Mouse (Mus musculus) thymus, adult 2 months (tissue): ENCODE results near the gene Ppara. TPM values are rescaled to one million over a fixed set of nuclear protein-coding genes. Genes with fewer than 3 reads are reported as not detected.

ENCODE experiments used
- DNase-seq: peaks from one replicate; pipeline ENCODE4 v3.0.0; 2021
- H3K27ac ChIP-seq: fragments of 200-500 bp; 2 replicates; pipeline ENCODE4 v1.5.1; 2012; ENCODE audit warnings: low read length, control low read depth; ENCODE audit not compliant: control insufficient read depth, insufficient read depth
- H3K27me3 ChIP-seq: fragments of 200-500 bp; 2 replicates; pipeline ENCODE4 v1.6.1; 2012; ENCODE audit warnings: mild to moderate bottlenecking, low read length, moderate library complexity, mixed read lengths; ENCODE audit not compliant: control insufficient read depth, insufficient read depth
- H3K36me3 ChIP-seq: fragments of 200-500 bp; 2 replicates; pipeline ENCODE4 v1.6.1; 2012; ENCODE audit warnings: mild to moderate bottlenecking, low read length, moderate library complexity; ENCODE audit not compliant: control insufficient read depth, insufficient read depth
- H3K4me1 ChIP-seq: fragments of 200-500 bp; replicated peaks from 2 replicates; pipeline ENCODE4 v1.6.1; 2012; ENCODE audit warnings: low read length; ENCODE audit not compliant: control insufficient read depth, insufficient read depth
- H3K4me3 ChIP-seq: fragments of 200-500 bp; 2 replicates; pipeline ENCODE4 v1.5.1; 2012; ENCODE audit warnings: mild to moderate bottlenecking, low read length, control low read depth, moderate library complexity; ENCODE audit not compliant: control insufficient read depth, insufficient read depth
- CTCF ChIP-seq: fragments of 200-500 bp; IDR thresholded peaks from 2 replicates; pipeline ENCODE4 v1.5.1; 2012; ENCODE audit warnings: mild to moderate bottlenecking, control low read depth, low read length, moderate library complexity, borderline replicate concordance; ENCODE audit not compliant: control insufficient read depth, poor library complexity, insufficient read depth; ENCODE audit errors: extremely low read depth
- POLR2A ChIP-seq: fragments of 200-500 bp; IDR thresholded peaks from 2 replicates; pipeline ENCODE4 v1.6.1; 2012; ENCODE audit warnings: mild to moderate bottlenecking, low read length, control low read depth, moderate library complexity; ENCODE audit not compliant: control insufficient read depth, poor library complexity, insufficient read depth; ENCODE audit errors: extremely low read depth
- WGBS: fragments of 180-500 bp; shearing (Covaris S2); methylation state at CpG from one replicate; pipeline ENCODE4 v1.1.7; 2018; 5-methylcytosine and 5-hydroxymethylcytosine counted together
- polyA plus RNA-seq: library from polyadenylated mRNA; depleted of rRNA; stranded (reverse); fragments of >200 nt; gene quantifications from 2 replicates; pipeline ENCODE4 v1.2.3, GENCODE M21; 2012

Ppara gene
- polyA plus RNA-seq, 1 experiment: 1.9 TPM

DNA sequence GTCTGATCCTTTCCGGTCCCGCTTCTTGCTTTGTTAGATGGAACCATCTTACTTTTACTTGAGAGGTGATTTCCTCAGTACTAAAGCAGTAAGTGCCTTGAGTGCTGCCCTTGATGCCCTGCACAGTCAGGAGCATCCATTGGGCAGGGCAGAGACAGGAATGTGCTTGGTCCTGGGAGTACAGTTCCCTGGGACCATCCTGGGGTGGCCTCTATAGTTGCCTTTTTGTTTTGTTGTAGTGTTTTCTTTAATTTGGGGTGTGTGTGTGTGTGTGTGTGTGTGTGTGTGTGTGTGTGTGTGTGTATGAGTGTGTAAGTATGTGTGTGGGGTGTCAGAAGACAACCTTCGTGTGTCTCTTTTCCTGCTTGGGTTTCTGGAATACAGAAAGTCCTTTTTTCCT lies 49.6 kb downstream of the Ppara start:
- Histone ChIP-seq H3K4me3 (no peak overlapping the region), H3K4me1 (no peaks in the 10 kb centered on the region), H3K27me3 (no peaks in the 10 kb centered on the region), H3K27ac (no peak overlapping the region), H3K36me3 (no peaks in the 10 kb centered on the region)
- no peak for TF ChIP-seq POLR2A
- no peak for TF ChIP-seq CTCF
- no peak for DNase-seq
- WGBS: 91% methylated on average over 3 of the region's 3 CpGs

GRCm38 (mm10) chr15:85786711-85787110 lies 51.9 kb downstream of the Ppara start:
- no peaks in the 10 kb centered on the region for H3K36me3 ChIP-seq

DNA sequence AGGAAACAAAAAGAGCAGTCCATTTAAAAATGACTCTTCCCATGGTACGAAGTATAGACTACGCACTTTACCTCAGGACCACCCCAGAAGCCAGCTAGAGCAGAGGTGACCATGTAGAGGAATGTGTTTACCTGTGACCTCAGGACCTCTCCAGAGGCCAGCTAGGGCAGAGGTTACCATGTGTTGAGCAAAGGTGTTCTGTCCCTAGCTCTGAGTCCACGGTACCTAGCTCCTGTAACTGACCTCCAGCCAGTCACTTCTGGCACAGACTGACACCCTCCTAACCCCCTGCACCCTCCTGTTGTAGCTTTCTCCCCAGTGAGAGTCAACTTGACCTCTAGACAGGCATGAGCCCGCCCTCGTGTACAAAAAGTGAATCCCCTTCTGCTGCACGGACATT lies 52.7 kb downstream of the Ppara start:
- Histone ChIP-seq H3K4me1 (peaks cover 7% of the 10 kb centered on the region; the same call in 1 of the 2 replicates), H3K36me3 (no peaks in the 10 kb centered on the region), H3K27me3 (no peaks in the 10 kb centered on the region), H3K4me3 (no peak overlapping the region), H3K27ac (no peak overlapping the region)
- DNase-seq: no peak
- 92% methylated on average over 6 of the region's 6 CpGs for WGBS
- TF ChIP-seq CTCF: no peak
- TF ChIP-seq POLR2A: no peak

More at GRCm38 (mm10) chr15:85786711-85787110, 51.9 kb downstream of the Ppara start:
- no peak for DNase-seq
- TF ChIP-seq CTCF: no peak
- no peak for TF ChIP-seq POLR2A
- H3K27me3 ChIP-seq: no peaks in the 10 kb centered on the region
- H3K4me3 ChIP-seq: no peak overlapping the region
- H3K4me1 ChIP-seq: peaks cover 7% of the 10 kb centered on the region; the same call in 1 of the 2 replicates
- WGBS: 73% methylated on average over 5 of the region's 5 CpGs
- no peak overlapping the region for H3K27ac ChIP-seq

- Histone ChIP-seq H3K27ac (no peak overlapping the region), H3K4me3 (no peak overlapping the region), H3K27me3 (no peaks in the 10 kb centered on the region), H3K4me1 (peaks cover 7% of the 10 kb centered on the region; the same call in 1 of the 2 replicates), H3K36me3 (no peaks in the 10 kb centered on the region)
- TF ChIP-seq POLR2A (no peak), CTCF (no peak)
- 95% methylated on average over 4 of the region's 4 CpGs for WGBS
- no peak for DNase-seq
These were observed 53.3 kb downstream of the Ppara start for GRCm38 (mm10) chr15:85788051-85788450.

DNA sequence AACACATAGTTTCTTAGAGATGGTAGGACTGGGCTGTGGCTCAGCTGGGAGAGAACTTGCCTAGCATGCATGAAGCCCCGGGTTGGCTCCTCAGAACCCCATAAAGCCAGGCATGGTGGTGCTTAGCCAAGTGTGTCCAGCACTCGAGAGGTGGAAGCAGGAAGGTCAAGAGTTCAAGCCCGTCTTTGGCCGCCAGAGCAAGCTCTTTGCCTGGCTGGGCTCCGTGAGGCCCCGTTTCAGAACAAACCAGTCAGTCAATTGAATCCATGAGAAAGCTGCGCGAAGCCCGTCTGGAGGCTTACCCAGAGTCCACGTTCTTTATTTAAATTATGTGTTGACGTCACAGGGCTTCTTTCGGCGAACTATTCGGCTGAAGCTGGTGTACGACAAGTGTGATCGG lies 53.9 kb downstream of the Ppara start:
- Histone ChIP-seq H3K4me1 (peaks cover 7% of the 10 kb centered on the region; the same call in 1 of the 2 replicates), H3K27me3 (no peaks in the 10 kb centered on the region), H3K4me3 (no peak overlapping the region), H3K27ac (no peak overlapping the region), H3K36me3 (no peaks in the 10 kb centered on the region)
- WGBS: 85% methylated on average over 16 of the region's 16 CpGs
- TF ChIP-seq CTCF (no peak), POLR2A (no peak)
- no peak for DNase-seq

DNA sequence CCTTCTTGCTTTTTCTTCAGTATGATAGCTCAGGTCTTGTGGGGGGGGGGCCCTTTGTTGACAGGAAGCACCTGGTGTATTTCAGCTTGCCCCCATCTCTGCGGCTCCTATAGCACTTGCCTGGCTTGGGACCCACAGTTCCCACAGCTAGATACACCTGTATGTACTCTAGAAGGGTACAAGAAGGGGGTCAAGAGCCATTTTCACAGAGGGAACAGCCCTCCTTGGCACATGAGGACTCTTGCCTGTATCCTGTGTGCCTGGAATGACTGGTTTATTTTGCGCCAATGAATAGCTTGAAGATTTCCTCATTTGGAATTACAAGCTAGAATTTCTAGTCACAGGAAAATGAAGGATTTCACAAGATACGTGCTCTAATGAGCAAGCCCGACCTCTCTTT lies 56.7 kb downstream of the Ppara start:
- 80% methylated on average over 4 of the region's 4 CpGs for WGBS
- TF ChIP-seq POLR2A (no peak), CTCF (no peak)
- H3K4me3 ChIP-seq: no peak overlapping the region
- H3K4me1 ChIP-seq: peaks cover 7% of the 10 kb centered on the region; the same call in 1 of the 2 replicates
- H3K36me3 ChIP-seq: no peaks in the 10 kb centered on the region
- H3K27ac ChIP-seq: no peak overlapping the region
- no peaks in the 10 kb centered on the region for H3K27me3 ChIP-seq
- no peak for DNase-seq

GRCm38 (mm10) chr15:85792819-85793218 lies 58.0 kb downstream of the Ppara start:
- Histone ChIP-seq H3K27ac (no peak overlapping the region), H3K36me3 (no peaks in the 10 kb centered on the region), H3K27me3 (no peaks in the 10 kb centered on the region), H3K4me1 (peaks cover 7% of the 10 kb centered on the region; the same call in 1 of the 2 replicates), H3K4me3 (no peak overlapping the region)
- no peak for DNase-seq
- WGBS: 29% methylated on average over 1 of the region's 1 CpGs
- TF ChIP-seq POLR2A (no peak), CTCF (no peak)
